Mouse (Mus musculus): ENCODE results near the gene Foxj2.

Foxj2 gene

GRCm38 (mm10) chr6:122813640-122814039, 6.1 kb upstream of the Foxj2 start:
- DNase-seq, result no peak

GRCm38 (mm10) chr6:122820071-122820798, 521 bp downstream of the Foxj2 start:
- DNase-seq, result peak; percentile 46

GRCm38 (mm10) chr6:122820799-122821650, 1.3 kb downstream of the Foxj2 start:
- DNase-seq, result no peak

GRCm38 (mm10) chr6:122821822-122822221, 2.1 kb downstream of the Foxj2 start:
- DNase-seq, result peak; percentile 21

GRCm38 (mm10) chr6:122824086-122824485, 4.4 kb downstream of the Foxj2 start:
- DNase-seq, result peak; percentile 67

- no peak for DNase-seq
Measured at GRCm38 (mm10) chr6:122825166-122825565, 5.5 kb downstream of the Foxj2 start.

GRCm38 (mm10) chr6:122825923-122826742, 6.4 kb downstream of the Foxj2 start:
- DNase-seq, result peak; percentile 81

GRCm38 (mm10) chr6:122828086-122828485, 8.4 kb downstream of the Foxj2 start:
- peak; percentile 45 for DNase-seq

GRCm38 (mm10) chr6:122832880-122833279, 13.2 kb downstream of the Foxj2 start:
- no peak for DNase-seq

- peak; percentile 71 for DNase-seq
Measured at GRCm38 (mm10) chr6:122834365-122834764, 14.7 kb downstream of the Foxj2 start.

GRCm38 (mm10) chr6:122836974-122837373, 17.3 kb downstream of the Foxj2 start:
- DNase-seq, result no peak

GRCm38 (mm10) chr6:122837539-122837938, 17.8 kb downstream of the Foxj2 start:
- no peak for DNase-seq

GRCm38 (mm10) chr6:122843759-122844158, 24.0 kb downstream of the Foxj2 start:
- DNase-seq, result no peak

GRCm38 (mm10) chr6:122852696-122853095, 33.0 kb downstream of the Foxj2 start:
- peak; percentile 51 for DNase-seq

GRCm38 (mm10) chr6:122854552-122854951, 34.8 kb downstream of the Foxj2 start:
- no peak for DNase-seq

GRCm38 (mm10) chr6:122855955-122856354, 36.2 kb downstream of the Foxj2 start, which contains the start of gene C3ar1:
Gene C3ar1, minus strand, starts transcription at chr6:122856161.
- peak; percentile 15 for DNase-seq

- no peak for DNase-seq
Measured at GRCm38 (mm10) chr6:122862434-122862833, 42.7 kb downstream of the Foxj2 start.

- DNase-seq, result peak; percentile 57
Measured at GRCm38 (mm10) chr6:122862871-122863270, 43.2 kb downstream of the Foxj2 start.

GRCm38 (mm10) chr6:122867914-122868313, 48.2 kb downstream of the Foxj2 start:
- DNase-seq, result no peak

- DNase-seq, result peak; percentile 17
Measured at GRCm38 (mm10) chr6:122869846-122870245, 50.1 kb downstream of the Foxj2 start.

- peak; percentile 66 for DNase-seq
Measured at GRCm38 (mm10) chr6:122872800-122873199, 53.1 kb downstream of the Foxj2 start.

- DNase-seq, result peak; percentile 99
Measured at GRCm38 (mm10) chr6:122873871-122874719, 54.4 kb downstream of the Foxj2 start, which contains the start of gene Necap1. Gene Necap1, plus strand, starts transcription at chr6:122874474.
